Mouse (Mus musculus): ENCODE measurements at regions not wholly inside any gene's neighbourhood (a gene's known extent, or its start where the extent isn't known, plus 50 kb on each side); places are given as distances from the start of the nearest gene placed in this dataset.
A peak's percentile ranks its signal among the peaks of the same experiment; 100 is the strongest.
"Not testable (repeated sequence)": the region's sequence is repeated elsewhere in the genome, so short reads cannot be mapped to it uniquely, and the experiment has no call there.

GRCm38 (mm10) chr10:62055408-62055807 is 76.5 kb upstream of the Col13a1 start:
- H3K27me3 ChIP-seq (replicated peaks), result no peaks in the 10 kb centered on the region
- no peak overlapping the region for H3K4me3 ChIP-seq
- no peak overlapping the region for H3K27ac ChIP-seq (replicated peaks)
- H3K4me1 ChIP-seq, result peaks cover 17% of the 10 kb centered on the region
- H3K4me2 ChIP-seq, result no peak overlapping the region
- 39% methylated on average over 2 of the region's 2 CpGs for WGBS
- H3K9ac ChIP-seq, result no peak overlapping the region
- no peak for ATAC-seq (ENCODE audit: extremely low read depth, insufficient number of reproducible peaks, low FRiP score, low TSS enrichment)
- H3K36me3 ChIP-seq, result no peaks in the 10 kb centered on the region
- no peaks in the 10 kb centered on the region for H3K9me3 ChIP-seq

GRCm38 (mm10) chr10:62049782-62050192 is 70.9 kb upstream of the Col13a1 start:
- Histone ChIP-seq H3K9me3 (0 out of 2 replicates have a peak, but pooled peaks cover 3% of the 10 kb centered on the region), H3K36me3 (no peaks in the 10 kb centered on the region), H3K27me3 (replicated peaks) (no peaks in the 10 kb centered on the region), H3K4me1 (peaks cover 15% of the 10 kb centered on the region), H3K9ac (no peak overlapping the region; the same call in 1 of the 2 replicates), H3K4me3 (no peak overlapping the region), H3K4me2 (peak overlapping the region; percentile 30; the same call in 1 of the 2 replicates), H3K27ac (replicated peaks) (peak overlapping the region; percentile 83)
- WGBS, result 2% methylated on average over 2 of the region's 3 CpGs
- ATAC-seq (ENCODE audit: extremely low read depth, insufficient number of reproducible peaks, low FRiP score, low TSS enrichment), result peak; percentile 54; the same call in 1 of the 2 replicates

- peaks cover 6% of the 10 kb centered on the region for H3K4me1 ChIP-seq
- peaks cover 12% of the 10 kb centered on the region for H3K9me3 ChIP-seq
- no peak overlapping the region for H3K4me3 ChIP-seq
- 69% methylated on average over 3 of the region's 3 CpGs for WGBS
- no peaks in the 10 kb centered on the region for H3K36me3 ChIP-seq
- H3K27me3 ChIP-seq (replicated peaks), result no peaks in the 10 kb centered on the region
- no peak overlapping the region for H3K27ac ChIP-seq (replicated peaks)
- no peak overlapping the region for H3K4me2 ChIP-seq
- ATAC-seq (ENCODE audit: extremely low read depth, insufficient number of reproducible peaks, low FRiP score, low TSS enrichment), result no peak
- no peak overlapping the region for H3K9ac ChIP-seq
Observed at GRCm38 (mm10) chr10:62044408-62044807, 65.5 kb upstream of the Col13a1 start.

GRCm38 (mm10) chr10:62039915-62040314 is 61.0 kb upstream of the Col13a1 start:
- no peak for ATAC-seq (ENCODE audit: extremely low read depth, insufficient number of reproducible peaks, low FRiP score, low TSS enrichment)
- Histone ChIP-seq H3K9me3 (peaks cover 9% of the 10 kb centered on the region), H3K9ac (no peak overlapping the region), H3K36me3 (no peaks in the 10 kb centered on the region), H3K4me2 (no peak overlapping the region), H3K4me3 (no peak overlapping the region), H3K27ac (replicated peaks) (no peak overlapping the region), H3K27me3 (replicated peaks) (no peaks in the 10 kb centered on the region), H3K4me1 (peaks cover 3% of the 10 kb centered on the region; the same call in 1 of the 2 replicates)
- WGBS, result 82% methylated on average over 8 of the region's 8 CpGs

GRCm38 (mm10) chr10:62038656-62039055 is 59.7 kb upstream of the Col13a1 start:
- Histone ChIP-seq H3K9me3 (peaks cover 9% of the 10 kb centered on the region), H3K4me1 (peaks cover 4% of the 10 kb centered on the region), H3K27me3 (replicated peaks) (no peaks in the 10 kb centered on the region), H3K36me3 (no peaks in the 10 kb centered on the region), H3K4me3 (no peak overlapping the region), H3K4me2 (no peak overlapping the region), H3K9ac (no peak overlapping the region), H3K27ac (replicated peaks) (no peak overlapping the region)
- 62% methylated on average over 1 of the region's 1 CpGs for WGBS
- no peak for ATAC-seq (ENCODE audit: extremely low read depth, insufficient number of reproducible peaks, low FRiP score, low TSS enrichment)

- Histone ChIP-seq H3K27ac (replicated peaks) (no peak overlapping the region), H3K9ac (no peak overlapping the region), H3K36me3 (no peaks in the 10 kb centered on the region), H3K9me3 (peaks cover 9% of the 10 kb centered on the region), H3K4me1 (peaks cover 6% of the 10 kb centered on the region), H3K4me3 (no peak overlapping the region), H3K27me3 (replicated peaks) (no peaks in the 10 kb centered on the region), H3K4me2 (no peak overlapping the region)
- no peak for ATAC-seq (ENCODE audit: extremely low read depth, insufficient number of reproducible peaks, low FRiP score, low TSS enrichment)
- WGBS, result 62% methylated on average over 9 of the region's 9 CpGs
Observed at GRCm38 (mm10) chr10:62037402-62038199, 58.7 kb upstream of the Col13a1 start.

GRCm38 (mm10) chr10:62036815-62037214 is 57.9 kb upstream of the Col13a1 start:
- Histone ChIP-seq H3K9me3 (peaks cover 9% of the 10 kb centered on the region), H3K9ac (no peak overlapping the region), H3K36me3 (no peaks in the 10 kb centered on the region), H3K27ac (replicated peaks) (no peak overlapping the region), H3K4me2 (no peak overlapping the region), H3K4me3 (no peak overlapping the region), H3K27me3 (replicated peaks) (no peaks in the 10 kb centered on the region), H3K4me1 (peaks cover 6% of the 10 kb centered on the region)
- no peak for ATAC-seq (ENCODE audit: extremely low read depth, insufficient number of reproducible peaks, low FRiP score, low TSS enrichment)
- WGBS, result 45% methylated on average over 1 of the region's 1 CpGs

GRCm38 (mm10) chr10:62034291-62034690 is 55.4 kb upstream of the Col13a1 start:
- no peak overlapping the region for H3K4me3 ChIP-seq
- no peaks in the 10 kb centered on the region for H3K27me3 ChIP-seq (replicated peaks)
- ATAC-seq (ENCODE audit: extremely low read depth, insufficient number of reproducible peaks, low FRiP score, low TSS enrichment), result no peak
- H3K4me1 ChIP-seq, result peaks cover 6% of the 10 kb centered on the region
- no peak overlapping the region for H3K9ac ChIP-seq
- no peak overlapping the region for H3K27ac ChIP-seq (replicated peaks)
- no peak overlapping the region for H3K4me2 ChIP-seq
- no peaks in the 10 kb centered on the region for H3K36me3 ChIP-seq
- peaks cover 3% of the 10 kb centered on the region; the same call in 1 of the 2 replicates for H3K9me3 ChIP-seq
- WGBS, result 80% methylated on average over 6 of the region's 6 CpGs

GRCm38 (mm10) chr10:62033748-62034147 is 54.8 kb upstream of the Col13a1 start:
- Histone ChIP-seq H3K9me3 (peaks cover 5% of the 10 kb centered on the region; the same call in 1 of the 2 replicates), H3K4me1 (peaks cover 6% of the 10 kb centered on the region), H3K27ac (replicated peaks) (no peak overlapping the region), H3K4me3 (no peak overlapping the region), H3K9ac (no peak overlapping the region), H3K36me3 (no peaks in the 10 kb centered on the region), H3K27me3 (replicated peaks) (no peaks in the 10 kb centered on the region), H3K4me2 (no peak overlapping the region)
- 53% methylated on average over 5 of the region's 5 CpGs for WGBS
- 0 out of 2 replicates have a peak, but pooled peaks have one; percentile 29 for ATAC-seq (ENCODE audit: extremely low read depth, insufficient number of reproducible peaks, low FRiP score, low TSS enrichment)

- H3K4me1 ChIP-seq; H3K27ac ChIP-seq (replicated peaks); ATAC-seq (ENCODE audit: extremely low read depth, insufficient number of reproducible peaks, low FRiP score, low TSS enrichment); H3K4me2 ChIP-seq; H3K9me3 ChIP-seq; H3K4me3 ChIP-seq; H3K36me3 ChIP-seq; H3K27me3 ChIP-seq (replicated peaks); H3K9ac ChIP-seq: not testable (repeated sequence)
- WGBS, result 79% methylated on average over 6 of the region's 6 CpGs
Observed at GRCm38 (mm10) chr10:62031986-62032385, 53.1 kb upstream of the Col13a1 start.

- no peak for ATAC-seq (ENCODE audit: extremely low read depth, insufficient number of reproducible peaks, low FRiP score, low TSS enrichment)
- H3K27me3 ChIP-seq (replicated peaks), result peaks cover 4% of the 10 kb centered on the region; the same call in 1 of the 2 replicates
- WGBS, result 83% methylated on average over 2 of the region's 2 CpGs
- H3K27ac ChIP-seq (replicated peaks), result no peak overlapping the region
- peaks cover 14% of the 10 kb centered on the region for H3K4me1 ChIP-seq
- H3K9me3 ChIP-seq, result peaks cover 5% of the 10 kb centered on the region; the same call in 1 of the 2 replicates
- H3K9ac ChIP-seq, result no peak overlapping the region
- no peak overlapping the region for H3K4me3 ChIP-seq
- H3K36me3 ChIP-seq, result no peaks in the 10 kb centered on the region
- no peak overlapping the region for H3K4me2 ChIP-seq
Observed at GRCm38 (mm10) chr10:62029271-62029670, 50.4 kb upstream of the Col13a1 start.

Measured in heart, embryonic 13.5 days (tissue).